Mouse (Mus musculus): Measurements from ENCODE around the gene Map6. TPM values are rescaled to one million over a fixed set of nuclear protein-coding genes. Genes with fewer than 3 reads are reported as not detected.

Gene Map6
- total RNA-seq (2023) = not detected

DNA sequence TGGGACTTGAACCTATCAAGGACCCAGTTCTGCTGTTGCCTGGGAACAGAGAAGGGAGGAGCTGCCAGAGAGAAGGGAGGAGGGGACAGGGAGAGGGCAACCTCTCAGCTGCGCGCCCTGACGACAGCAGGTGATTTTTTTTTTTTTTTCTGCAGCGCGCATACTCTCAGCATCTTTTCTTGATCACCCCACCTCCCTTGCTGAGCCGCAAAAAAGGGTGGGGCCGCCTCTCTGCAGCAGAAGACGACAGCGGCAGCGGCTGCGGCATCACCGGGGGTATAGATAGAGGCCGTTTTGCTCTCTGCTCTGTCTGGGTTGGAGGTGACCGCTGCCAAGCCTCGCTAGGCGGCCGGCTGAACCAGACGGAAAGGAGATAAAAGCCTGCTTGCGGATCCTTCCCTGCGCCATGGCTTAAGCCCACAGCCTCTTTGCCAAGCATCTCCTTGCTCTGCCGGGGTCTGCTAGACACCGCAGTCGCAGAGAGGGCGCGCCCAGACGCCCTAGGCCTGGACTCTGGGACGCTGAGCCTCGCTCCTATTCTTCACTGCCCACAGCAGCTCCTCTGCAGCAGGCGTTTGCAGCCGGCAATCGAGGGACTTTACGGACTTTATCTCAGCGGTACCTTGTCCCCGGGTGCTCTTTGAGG is at the start of gene Map6:
Gene Map6 (plus strand): TSS at position 197 of the 646 bp plus-strand sequence.

GRCm38 (mm10) chr7:99238417-99238816 is 28.8 kb upstream of the Map6 start, which contains the start of gene Mogat2:
TSS of gene Mogat2 (minus strand) at chr7:99238619.

GRCm38 (mm10) chr7:99352526-99353400 is 85.5 kb downstream of the Map6 start, which contains the start of gene Serpinh1:
TSS of gene Serpinh1 (minus strand) at chr7:99353239.

DNA sequence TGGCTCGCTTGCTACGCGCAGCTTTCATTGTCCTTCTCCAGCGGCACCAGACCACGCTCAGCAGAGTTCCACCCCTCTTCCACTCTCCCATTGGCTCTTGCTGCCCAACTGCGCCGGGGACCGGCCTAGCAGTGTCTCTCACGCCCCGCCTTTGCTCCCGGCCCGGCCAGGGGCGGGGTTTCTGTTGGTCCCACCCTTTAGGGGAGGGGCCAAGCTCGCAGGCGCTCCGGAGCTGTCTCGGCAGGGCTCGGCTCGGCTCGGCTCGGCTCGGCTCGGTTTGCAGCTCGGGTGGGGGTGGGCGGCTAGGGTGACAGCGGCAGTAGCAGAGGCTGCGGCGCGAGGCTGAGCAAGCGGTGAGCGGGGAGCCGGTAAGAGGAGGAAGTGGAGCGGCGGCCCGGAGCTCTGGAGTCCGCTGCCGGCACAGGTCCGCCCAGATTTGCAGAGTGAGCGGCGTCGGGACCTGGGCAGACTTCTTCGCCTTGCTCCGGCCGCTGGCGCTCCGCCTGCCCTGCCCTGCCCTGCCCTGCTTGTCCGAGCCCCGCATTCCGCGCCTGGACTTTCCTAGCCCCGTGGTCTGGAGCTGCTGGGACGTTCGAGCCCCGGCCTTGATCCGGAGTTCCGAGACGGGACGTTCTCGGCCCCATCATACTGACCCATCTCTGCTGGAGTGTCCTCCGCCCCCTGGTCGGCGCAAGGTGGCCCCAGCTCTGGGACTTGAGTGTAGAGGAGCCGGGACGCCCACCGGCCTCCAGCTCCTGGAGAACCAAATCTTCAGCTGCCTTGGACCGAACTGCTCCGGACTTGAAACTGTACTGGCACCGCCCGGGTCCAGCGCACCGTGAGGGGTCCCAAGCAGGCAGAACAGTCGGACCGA is 114.2 kb downstream of the Map6 start, which contains the start of gene Gdpd5:
Gene Gdpd5 (plus strand): TSS at position 201 of the 874 bp plus-strand sequence.

Other genes starting within 250 kb of the Map6 start
- gene Uvrag, start 126.3 kb upstream of the Map6 start, total RNA-seq (2023) = 100 to 1,000 TPM; 182 to 233 TPM
- gene Dgat2, start 84.7 kb upstream of the Map6 start, total RNA-seq (2023) = under 1 TPM; 0.70 to 0.86 TPM
- gene Mogat2, start 28.8 kb upstream of the Map6 start, total RNA-seq (2023) = not detected
- gene Serpinh1, start 85.8 kb downstream of the Map6 start, total RNA-seq (2023) = not detected
- 1 to 10 TPM; 2.6 to 4.0 TPM for gene Gdpd5, start 114.0 kb downstream of the Map6 start, total RNA-seq (2023)
- gene Klhl35, start 198.6 kb downstream of the Map6 start, total RNA-seq (2023) = 1 to 10 TPM; 1.4 to 1.8 TPM
- gene Rps3, start 216.3 kb downstream of the Map6 start, total RNA-seq (2023) = 1,000 to 10,000 TPM; 1,157 to 1,170 TPM